ENCODE assay signal across 15 mouse cellular contexts in genomic region chr7:78793895-78794570, GRCm38 (mm10). TPM values are rescaled to one million over a fixed set of nuclear protein-coding genes. Genes with fewer than 3 reads are reported as not detected.
A peak's percentile ranks its signal among the peaks of the same experiment; 100 is the strongest.
DNase-seq lines count a peak whose midpoint lies in the region; ATAC-seq and TF ChIP-seq lines count a peak whose summit lies in the region.
"Had no signal": no experiment of that assay in that cellular context is flagged by ENCODE, and none has a peak within 500 bp of the region (broad histone marks: within the 10 kb centered on the region; RNA-seq: fewer than 3 reads in every experiment).

No protein-coding gene starts in this region.

- no peak overlapping the region for H3K9ac ChIP-seq in heart, embryonic 13.5 days
- no peak overlapping the region for H3K9ac ChIP-seq in hindbrain, embryonic 16.5 days (ENCODE audit: low read depth, low read length)
- H3K9ac ChIP-seq: forebrain, embryonic 15.5 days; limb, embryonic 15.5 days had no signal

- DNase-seq in heart, postnatal 36 days = no peak
- peak; percentile 74 for DNase-seq in G1E (ENCODE audit: low spot score)
- peak; percentile 45 for DNase-seq in naive thymus-derived CD4-positive, alpha-beta T cell, adult 2 months (ENCODE audit: low read depth)
- DNase-seq in urinary bladder, adult 2 months (ENCODE audit: low spot score) = no peak
- DNase-seq in left cerebral cortex, adult 11 months (ENCODE audit: low spot score) = no peak
- DNase-seq: cerebellum, adult 18-20 months; layer of hippocampus, postnatal 36 days had no signal

- no peak overlapping the region for H3K4me3 ChIP-seq in heart, embryonic 13.5 days
- no peak overlapping the region; the same call in 1 of the 2 replicates for H3K4me3 ChIP-seq in G1E (ENCODE audit: low read depth, low read length)
- no peak overlapping the region for H3K4me3 ChIP-seq in hindbrain, embryonic 16.5 days (ENCODE audit: low read length)
- H3K4me3 ChIP-seq: forebrain, embryonic 15.5 days; limb, embryonic 15.5 days; midbrain, embryonic 10.5 days had no signal

- peaks cover 19% of the 10 kb centered on the region for H3K4me1 ChIP-seq in heart, embryonic 13.5 days
- H3K4me1 ChIP-seq in G1E (ENCODE audit: insufficient read depth, low read depth, low read length) = peaks cover 73% of the 10 kb centered on the region
- no peaks in the 10 kb centered on the region for H3K4me1 ChIP-seq in hindbrain, embryonic 16.5 days (ENCODE audit: control insufficient read depth, insufficient read depth, low read depth, low read length)

- H3K27ac ChIP-seq in heart, embryonic 13.5 days (replicated peaks) = peak overlapping the region; percentile 61
- no peak overlapping the region for H3K27ac ChIP-seq in hindbrain, embryonic 16.5 days (ENCODE audit: low read depth, low read length)
- H3K27ac ChIP-seq: forebrain, embryonic 15.5 days; hindbrain, postnatal 0 days; kidney, postnatal 0 days; limb, embryonic 15.5 days; midbrain, embryonic 10.5 days had no signal

- no peak overlapping the region for H3K4me2 ChIP-seq in heart, embryonic 13.5 days
- H3K4me2 ChIP-seq in hindbrain, embryonic 16.5 days (ENCODE audit: low read length) = no peak overlapping the region
- H3K4me2 ChIP-seq: forebrain, embryonic 15.5 days; limb, embryonic 15.5 days had no signal

- no peaks in the 10 kb centered on the region for H3K9me3 ChIP-seq in heart, embryonic 13.5 days
- no peaks in the 10 kb centered on the region for H3K9me3 ChIP-seq in G1E (replicated peaks)
- no peaks in the 10 kb centered on the region for H3K9me3 ChIP-seq in hindbrain, embryonic 16.5 days (ENCODE audit: control insufficient read depth, low read length)
- H3K9me3 ChIP-seq: forebrain, embryonic 15.5 days; limb, embryonic 15.5 days; midbrain, embryonic 10.5 days had no signal

- intact Hi-C loops in heart, postnatal 36 days (cut with DNase I) = loop anchor here (2.0 to 10.0 kb wide), 2 partner anchors 53 to 291 kb away; partner anchors contain the start of gene Det1

- 0 out of 2 replicates have a peak, but pooled peaks have one; percentile 27 for ATAC-seq in heart, embryonic 13.5 days (ENCODE audit: extremely low read depth, insufficient number of reproducible peaks, low FRiP score, low TSS enrichment)
- peak; percentile 41; the same call in 1 of the 2 replicates for ATAC-seq in G1E (ENCODE audit: extremely low read depth, insufficient number of reproducible peaks, low FRiP score, poor library complexity, severe bottlenecking)
- peak; percentile 46 for ATAC-seq in inflammation-experienced regulatory T-cells, adult 6 months
- no peak for ATAC-seq in hindbrain, embryonic 16.5 days
- ATAC-seq: forebrain, embryonic 15.5 days; hindbrain, postnatal 0 days had no signal

- WGBS in heart, embryonic 13.5 days = 74% methylated on average over 13 of the region's 13 CpGs
- WGBS in hindbrain, embryonic 16.5 days = 90% methylated on average over 13 of the region's 13 CpGs

- TF ChIP-seq CTCF in G1E (IDR thresholded peaks at IDR 0.05; ENCODE audit: low read depth, low read length) = no peak

- peaks cover 36% of the 10 kb centered on the region for H3K36me3 ChIP-seq in heart, embryonic 13.5 days
- H3K36me3 ChIP-seq in G1E (replicated peaks) = peaks cover 60% of the 10 kb centered on the region
- H3K36me3 ChIP-seq in hindbrain, embryonic 16.5 days (ENCODE audit: control insufficient read depth, insufficient read depth, low read length) = peaks cover 5% of the 10 kb centered on the region

- H3K27me3 ChIP-seq in heart, embryonic 13.5 days (replicated peaks) = peaks cover 18% of the 10 kb centered on the region
- H3K27me3 ChIP-seq in G1E (ENCODE audit: insufficient read depth, low read length) = no peaks in the 10 kb centered on the region
- H3K27me3 ChIP-seq in hindbrain, embryonic 16.5 days (replicated peaks; ENCODE audit: control insufficient read depth, insufficient read depth, low read length) = no peaks in the 10 kb centered on the region
- H3K27me3 ChIP-seq: forebrain, embryonic 15.5 days; limb, embryonic 15.5 days had no signal

RNA-seq across cellular contexts. Expression of gene Mrpl46, which starts 10.7 kb away (rescaled TPM):
- 53.7 and 59.8 TPM in 2 replicates for polyA plus RNA-seq in heart, embryonic 13.5 days (2015; fragmentation: Nextera tagmentation; extraction: Ambion mirVana)
- 10 to 100 TPM; 50.3 to 57.4 TPM for total RNA-seq in heart, postnatal 36 days (2021)
- total RNA-seq in G1E (2014; fragmentation: Nextera tagmentation) (14.2 and 19.9 TPM in 2 replicates), G1E (2017) (53.9 and 59.0 TPM in 2 replicates)
- 9.3 and 19.3 TPM in 2 replicates for polyA plus RNA-seq in G1E (2012)
- 10 to 100 TPM; 71.8 to 77.0 (median 73.2) TPM for polyA plus RNA-seq in inflammation-experienced regulatory T-cells, adult 6 months (2017; shearing (Covaris generic))
- polyA plus RNA-seq in urinary bladder, adult 2 months (2012; rRNA removed) = 22.1 and 24.5 TPM in 2 replicates
- polyA plus RNA-seq in hindbrain, embryonic 16.5 days (2015; fragmentation: Nextera tagmentation; extraction: Ambion mirVana) = 58.0 and 61.4 TPM in 2 replicates

RNA-seq across cellular contexts. Expression of gene Mrps11, which starts 11.1 kb away (rescaled TPM):
- 54.2 and 65.7 TPM in 2 replicates for polyA plus RNA-seq in heart, embryonic 13.5 days (2015; fragmentation: Nextera tagmentation; extraction: Ambion mirVana)
- total RNA-seq in heart, postnatal 36 days (2021) = 10 to 100 TPM; 45.4 to 46.9 TPM
- total RNA-seq in G1E (2014; fragmentation: Nextera tagmentation) = 21.1 and 24.4 TPM in 2 replicates
- total RNA-seq in G1E (2017) = 50.4 and 66.1 TPM in 2 replicates
- 56.9 and 60.5 TPM in 2 replicates for polyA plus RNA-seq in G1E (2012)
- polyA plus RNA-seq in inflammation-experienced regulatory T-cells, adult 6 months (2017; shearing (Covaris generic)) = 10 to 100 TPM; 54.8 to 58.3 (median 57.1) TPM
- 38.0 and 49.6 TPM in 2 replicates for polyA plus RNA-seq in urinary bladder, adult 2 months (2012; rRNA removed)
- 72.1 and 73.1 TPM in 2 replicates for polyA plus RNA-seq in hindbrain, embryonic 16.5 days (2015; fragmentation: Nextera tagmentation; extraction: Ambion mirVana)

RNA-seq across cellular contexts. Expression of gene Det1, which starts 53.0 kb away (rescaled TPM):
- 10.4 and 11.4 TPM in 2 replicates for polyA plus RNA-seq in heart, embryonic 13.5 days (2015; fragmentation: Nextera tagmentation; extraction: Ambion mirVana)
- total RNA-seq in heart, postnatal 36 days (2021) = 10 to 100 TPM; 12.1 to 14.4 TPM
- total RNA-seq in G1E (2014; fragmentation: Nextera tagmentation) (35.5 and 42.5 TPM in 2 replicates), G1E (2017) (17.9 and 18.2 TPM in 2 replicates)
- polyA plus RNA-seq in G1E (2012) = 5.5 and 8.8 TPM in 2 replicates
- polyA plus RNA-seq in inflammation-experienced regulatory T-cells, adult 6 months (2017; shearing (Covaris generic)) = 10 to 100 TPM in 2 of 3 experiments, 1 to 10 TPM in 1; 9.4 to 18.9 (median 16.1) TPM
- polyA plus RNA-seq in urinary bladder, adult 2 months (2012; rRNA removed) = 11.0 and 11.7 TPM in 2 replicates
- 9.9 and 12.1 TPM in 2 replicates for polyA plus RNA-seq in hindbrain, embryonic 16.5 days (2015; fragmentation: Nextera tagmentation; extraction: Ambion mirVana)

RNA-seq across cellular contexts. Expression of gene Ntrk3, which starts 56.2 kb away (rescaled TPM):
- polyA plus RNA-seq in heart, embryonic 13.5 days (2015; fragmentation: Nextera tagmentation; extraction: Ambion mirVana) = 0.65 and 1.1 TPM in 2 replicates
- total RNA-seq in heart, postnatal 36 days (2021) = 1 to 10 TPM; 1.4 to 3.3 TPM
- not detected in 2 replicates for total RNA-seq in G1E (2014; fragmentation: Nextera tagmentation)
- 0.12 and 0.27 TPM in 2 replicates for total RNA-seq in G1E (2017)
- polyA plus RNA-seq in G1E (2012) = not detected in 2 replicates
- 10 to 100 TPM in 2 of 3 experiments, 1 to 10 TPM in 1; 9.2 to 15.0 (median 13.5) TPM for polyA plus RNA-seq in inflammation-experienced regulatory T-cells, adult 6 months (2017; shearing (Covaris generic))
- 1.9 and 2.4 TPM in 2 replicates for polyA plus RNA-seq in urinary bladder, adult 2 months (2012; rRNA removed)
- 23.8 and 24.1 TPM in 2 replicates for polyA plus RNA-seq in hindbrain, embryonic 16.5 days (2015; fragmentation: Nextera tagmentation; extraction: Ambion mirVana)

Comparison
In these comparisons a context has a peak if more than half of its experiments do, and no peak if none do; other contexts are left out.
1. DNase-seq: peak in G1E (single experiment) and naive thymus-derived CD4-positive, alpha-beta T cell, adult 2 months (single experiment); none in heart, postnatal 36 days (0 of 2), urinary bladder, adult 2 months (single experiment) and left cerebral cortex, adult 11 months (single experiment).